Mouse (Mus musculus) bone marrow, adult 2 months (tissue): ENCODE measurements around the gene Nudt17.

Source experiments
- CTCF ChIP-seq: fragments of 200-500 bp; IDR thresholded peaks from 2 replicates; pipeline ENCODE4 v1.5.1; 2011; ENCODE audit warnings: low read length, control low read depth; ENCODE audit not compliant: control insufficient read depth, insufficient read depth
- POLR2A ChIP-seq: fragments of 200-500 bp; IDR thresholded peaks from 2 replicates; pipeline ENCODE4 v1.6.1; 2011; ENCODE audit warnings: low read depth, mild to moderate bottlenecking, control low read depth, low read length, borderline replicate concordance; ENCODE audit not compliant: control insufficient read depth

DNA sequence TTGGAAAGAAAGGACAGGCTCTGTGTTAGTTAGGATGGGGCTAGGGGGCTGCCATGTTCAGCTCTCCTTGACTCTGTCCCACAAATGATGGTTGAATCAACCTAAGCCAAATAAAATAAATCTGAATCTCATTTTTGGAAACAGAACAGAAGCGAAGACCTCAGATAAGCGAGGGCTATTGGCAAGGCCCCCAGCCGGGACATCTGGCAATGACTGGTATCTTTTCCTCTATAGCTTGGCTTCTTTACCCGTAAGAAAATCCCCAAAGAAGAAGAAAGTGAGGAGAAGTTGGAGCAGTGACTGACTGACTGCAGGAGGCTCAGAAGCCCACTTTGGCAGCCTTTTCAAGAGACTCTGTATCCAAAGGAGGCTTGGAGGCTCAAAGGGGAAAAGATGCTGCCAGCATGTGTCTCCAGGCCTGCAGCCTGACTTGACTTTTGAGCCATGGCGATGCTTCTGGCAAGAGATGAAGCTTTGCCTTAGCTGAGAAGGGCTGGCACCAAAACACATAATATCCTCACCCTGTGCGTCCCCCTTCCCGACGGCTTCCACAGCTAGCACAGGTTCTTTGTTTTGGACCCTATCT, 45.5 kb downstream of the Nudt17 start:
- TF ChIP-seq CTCF (no peak), POLR2A (no peak)
